Mouse (Mus musculus): ENCODE results near the gene Sik3. TPM values are rescaled to one million over a fixed set of nuclear protein-coding genes. Genes with fewer than 3 reads are reported as not detected.
A peak's percentile ranks its signal among the peaks of the same experiment; 100 is the strongest.

The Sik3 gene
- polyA plus RNA-seq, 1 experiment = 13.7 TPM

- no peaks in the 10 kb centered on the region; the same call in 1 of the 2 replicates for H3K4me1 ChIP-seq (ENCODE audit: control insufficient read depth, insufficient read depth, insufficient read length)
- H3K27me3 ChIP-seq (ENCODE audit: control insufficient read depth, insufficient read depth, low read length) = no peaks in the 10 kb centered on the region
- H3K4me3 ChIP-seq (ENCODE audit: extremely low read depth, insufficient read depth, insufficient read length) = no peak overlapping the region
- H3K27ac ChIP-seq (ENCODE audit: insufficient read depth, low read length) = no peak overlapping the region
- TF ChIP-seq POLR2A (IDR thresholded peaks at IDR 0.05; ENCODE audit: low read depth, low read length) (no peak), CTCF (IDR thresholded peaks at IDR 0.05; ENCODE audit: extremely low read depth, insufficient read depth, insufficient read length, insufficient replicate concordance) (no peak)
- 90% methylated on average over 8 of the region's 8 CpGs for WGBS
- DNase-seq (ENCODE audit: low read depth in 1 of 2, low spot score in 2 of 2) = no peak
- peaks cover 9% of the 10 kb centered on the region; the same call in 1 of the 2 replicates for H3K36me3 ChIP-seq (ENCODE audit: control insufficient read depth, insufficient read depth, low read length)
Observed at GRCm38 (mm10) chr9:46191234-46191633, 178.6 kb downstream of the Sik3 start.

- DNase-seq (ENCODE audit: low read depth in 1 of 2, low spot score in 2 of 2) = peak in 1 of 2 experiments; percentile 38
- 24% methylated on average over 1 of the region's 1 CpGs for WGBS
- peaks cover 9% of the 10 kb centered on the region; the same call in 1 of the 2 replicates for H3K36me3 ChIP-seq (ENCODE audit: control insufficient read depth, insufficient read depth, low read length)
Observed at GRCm38 (mm10) chr9:46191644-46192043, 179.0 kb downstream of the Sik3 start.

GRCm38 (mm10) chr9:46192642-46193041, 180.0 kb downstream of the Sik3 start:
- WGBS = 42% methylated on average over 6 of the region's 6 CpGs
- no peak overlapping the region for H3K4me3 ChIP-seq (ENCODE audit: extremely low read depth, insufficient read depth, insufficient read length)
- H3K27me3 ChIP-seq (ENCODE audit: control insufficient read depth, insufficient read depth, low read length) = no peaks in the 10 kb centered on the region
- DNase-seq (ENCODE audit: low read depth in 1 of 2, low spot score in 2 of 2) = peak in 1 of 2 experiments; percentile 58
- H3K4me1 ChIP-seq (ENCODE audit: control insufficient read depth, insufficient read depth, insufficient read length) = no peaks in the 10 kb centered on the region; the same call in 1 of the 2 replicates
- H3K36me3 ChIP-seq (ENCODE audit: control insufficient read depth, insufficient read depth, low read length) = peaks cover 9% of the 10 kb centered on the region; the same call in 1 of the 2 replicates
- no peak overlapping the region; the same call in 1 of the 2 replicates for H3K27ac ChIP-seq (ENCODE audit: insufficient read depth, low read length)
- TF ChIP-seq POLR2A (IDR thresholded peaks at IDR 0.05; ENCODE audit: low read depth, low read length) = no peak
- no peak for TF ChIP-seq CTCF (IDR thresholded peaks at IDR 0.05; ENCODE audit: extremely low read depth, insufficient read depth, insufficient read length, insufficient replicate concordance)

More at GRCm38 (mm10) chr9:46191644-46192043, 179.0 kb downstream of the Sik3 start:
- Histone ChIP-seq H3K27me3 (ENCODE audit: control insufficient read depth, insufficient read depth, low read length) (no peaks in the 10 kb centered on the region), H3K27ac (ENCODE audit: insufficient read depth, low read length) (no peak overlapping the region), H3K4me1 (ENCODE audit: control insufficient read depth, insufficient read depth, insufficient read length) (no peaks in the 10 kb centered on the region; the same call in 1 of the 2 replicates), H3K4me3 (ENCODE audit: extremely low read depth, insufficient read depth, insufficient read length) (no peak overlapping the region)
- TF ChIP-seq POLR2A (IDR thresholded peaks at IDR 0.05; ENCODE audit: low read depth, low read length) = no peak
- no peak for TF ChIP-seq CTCF (IDR thresholded peaks at IDR 0.05; ENCODE audit: extremely low read depth, insufficient read depth, insufficient read length, insufficient replicate concordance)

GRCm38 (mm10) chr9:46194809-46195208, 182.2 kb downstream of the Sik3 start:
- Histone ChIP-seq H3K4me3 (ENCODE audit: extremely low read depth, insufficient read depth, insufficient read length) (no peak overlapping the region), H3K27me3 (ENCODE audit: control insufficient read depth, insufficient read depth, low read length) (no peaks in the 10 kb centered on the region), H3K4me1 (ENCODE audit: control insufficient read depth, insufficient read depth, insufficient read length) (no peaks in the 10 kb centered on the region; the same call in 1 of the 2 replicates), H3K27ac (ENCODE audit: insufficient read depth, low read length) (no peak overlapping the region), H3K36me3 (ENCODE audit: control insufficient read depth, insufficient read depth, low read length) (peaks cover 22% of the 10 kb centered on the region)
- TF ChIP-seq POLR2A (IDR thresholded peaks at IDR 0.05; ENCODE audit: low read depth, low read length) = no peak
- TF ChIP-seq CTCF (IDR thresholded peaks at IDR 0.05; ENCODE audit: extremely low read depth, insufficient read depth, insufficient read length, insufficient replicate concordance) = no peak
- 87% methylated on average over 9 of the region's 9 CpGs for WGBS
- no peak for DNase-seq (ENCODE audit: low read depth in 1 of 2, low spot score in 2 of 2)

- TF ChIP-seq CTCF (IDR thresholded peaks at IDR 0.05; ENCODE audit: extremely low read depth, insufficient read depth, insufficient read length, insufficient replicate concordance) (no peak), POLR2A (IDR thresholded peaks at IDR 0.05; ENCODE audit: low read depth, low read length) (no peak)
- DNase-seq (ENCODE audit: low read depth in 1 of 2, low spot score in 2 of 2) = no peak
- peaks cover 23% of the 10 kb centered on the region for H3K36me3 ChIP-seq (ENCODE audit: control insufficient read depth, insufficient read depth, low read length)
- H3K27ac ChIP-seq (ENCODE audit: insufficient read depth, low read length) = no peak overlapping the region
- H3K4me3 ChIP-seq (ENCODE audit: extremely low read depth, insufficient read depth, insufficient read length) = no peak overlapping the region
- WGBS = 70% methylated on average over 12 of the region's 12 CpGs
- H3K27me3 ChIP-seq (ENCODE audit: control insufficient read depth, insufficient read depth, low read length) = no peaks in the 10 kb centered on the region
- no peaks in the 10 kb centered on the region; the same call in 1 of the 2 replicates for H3K4me1 ChIP-seq (ENCODE audit: control insufficient read depth, insufficient read depth, insufficient read length)
Observed at GRCm38 (mm10) chr9:46196699-46197169, 184.1 kb downstream of the Sik3 start.

- TF ChIP-seq POLR2A (IDR thresholded peaks at IDR 0.05; ENCODE audit: low read depth, low read length) (no peak), CTCF (IDR thresholded peaks at IDR 0.05; ENCODE audit: extremely low read depth, insufficient read depth, insufficient read length, insufficient replicate concordance) (no peak)
- WGBS = 92% methylated on average over 9 of the region's 9 CpGs
- Histone ChIP-seq H3K27me3 (ENCODE audit: control insufficient read depth, insufficient read depth, low read length) (no peaks in the 10 kb centered on the region), H3K27ac (ENCODE audit: insufficient read depth, low read length) (no peak overlapping the region), H3K36me3 (ENCODE audit: control insufficient read depth, insufficient read depth, low read length) (peaks cover 25% of the 10 kb centered on the region), H3K4me1 (ENCODE audit: control insufficient read depth, insufficient read depth, insufficient read length) (no peaks in the 10 kb centered on the region), H3K4me3 (ENCODE audit: extremely low read depth, insufficient read depth, insufficient read length) (no peak overlapping the region)
- no peak for DNase-seq (ENCODE audit: low read depth in 1 of 2, low spot score in 2 of 2)
Observed at GRCm38 (mm10) chr9:46198461-46198860, 185.8 kb downstream of the Sik3 start.

GRCm38 (mm10) chr9:46198936-46199335, 186.3 kb downstream of the Sik3 start:
- WGBS = 90% methylated on average over 7 of the region's 7 CpGs
- TF ChIP-seq POLR2A (IDR thresholded peaks at IDR 0.05; ENCODE audit: low read depth, low read length) (no peak), CTCF (IDR thresholded peaks at IDR 0.05; ENCODE audit: extremely low read depth, insufficient read depth, insufficient read length, insufficient replicate concordance) (no peak)
- no peak overlapping the region for H3K27ac ChIP-seq (ENCODE audit: insufficient read depth, low read length)
- DNase-seq (ENCODE audit: low read depth in 1 of 2, low spot score in 2 of 2) = no peak
- H3K4me3 ChIP-seq (ENCODE audit: extremely low read depth, insufficient read depth, insufficient read length) = no peak overlapping the region
- H3K36me3 ChIP-seq (ENCODE audit: control insufficient read depth, insufficient read depth, low read length) = peaks cover 25% of the 10 kb centered on the region
- H3K4me1 ChIP-seq (ENCODE audit: control insufficient read depth, insufficient read depth, insufficient read length) = no peaks in the 10 kb centered on the region
- H3K27me3 ChIP-seq (ENCODE audit: control insufficient read depth, insufficient read depth, low read length) = no peaks in the 10 kb centered on the region

Measured in spleen, adult 2 months (tissue).